Mouse (Mus musculus) embryonic facial prominence, embryonic 10.5 days (tissue): ENCODE data around the gene Tbc1d9b. TPM values are rescaled to one million over a fixed set of nuclear protein-coding genes. Genes with fewer than 3 reads are reported as not detected.

ENCODE experiments used
- DNase-seq: peaks from one replicate; pipeline ENCODE4 v3.0.0-alpha.2; 2017; ENCODE audit warnings: low spot score
- H3K27ac ChIP-seq: fragments of 300-500 bp; sonication (generic); replicated peaks from 2 replicates; pipeline ENCODE4 v1.5.1; 2016; ENCODE audit warnings: mild to moderate bottlenecking
- H3K27me3 ChIP-seq: fragments of 300-500 bp; sonication (generic); replicated peaks from 2 replicates; pipeline ENCODE4 v1.6.1; 2016; ENCODE audit warnings: low read depth, mild to moderate bottlenecking; ENCODE audit not compliant: poor library complexity, severe bottlenecking
- H3K36me3 ChIP-seq: fragments of 300-500 bp; sonication (generic); replicated peaks from 2 replicates; pipeline ENCODE4 v1.6.1; 2016; ENCODE audit warnings: mild to moderate bottlenecking, moderate library complexity
- H3K4me1 ChIP-seq: fragments of 300-500 bp; sonication (generic); 2 replicates; pipeline ENCODE4 v1.6.1; 2016
- H3K4me3 ChIP-seq: fragments of 300-500 bp; sonication (generic); 2 replicates; pipeline ENCODE4 v1.5.1; 2016; ENCODE audit warnings: mild to moderate bottlenecking, moderate library complexity
- H3K9me3 ChIP-seq: fragments of 300-500 bp; sonication (generic); 2 replicates; pipeline ENCODE4 v1.6.1; 2016; ENCODE audit warnings: mild to moderate bottlenecking
- WGBS: fragments of 180-500 bp; shearing (Covaris S2); methylation state at CpG from one replicate; pipeline ENCODE4 v1.1.7; 2016; 5-methylcytosine and 5-hydroxymethylcytosine counted together
- polyA plus RNA-seq: library from polyadenylated mRNA; unstranded; fragments of >200 nt; fragmentation: Nextera tagmentation; extraction: Ambion mirVana; gene quantifications from 2 replicates; pipeline ENCODE4 v1.2.1, GENCODE M21; 2016

The Tbc1d9b gene
- polyA plus RNA-seq, 1 experiment from 2014 or later, result 36.9 TPM

DNA sequence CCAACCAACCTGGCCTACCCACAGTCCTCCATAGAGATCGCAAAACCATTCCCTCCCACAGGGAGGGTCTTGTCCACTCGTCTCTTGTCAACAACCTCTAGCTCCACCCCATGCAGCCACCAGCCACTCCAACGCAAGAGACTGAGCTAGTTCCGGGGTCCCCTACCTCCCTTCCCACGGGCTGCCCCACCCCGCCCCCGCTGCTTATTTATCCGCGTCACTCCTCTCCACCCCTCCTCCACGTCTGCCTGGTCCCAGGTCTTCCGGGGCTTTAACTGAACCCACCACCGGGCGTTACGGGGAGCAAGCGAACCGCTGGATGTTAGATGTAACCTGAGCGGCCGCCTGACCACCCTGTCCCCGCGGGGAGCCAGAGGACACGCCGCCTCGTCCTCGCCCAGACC lies 78.9 kb downstream of the Tbc1d9b start:
- peak overlapping the region; percentile 93 for H3K27ac ChIP-seq
- H3K27me3 ChIP-seq, result no peaks in the 10 kb centered on the region
- H3K4me3 ChIP-seq, result peak overlapping the region; percentile 87
- WGBS, result under 1% methylated on average over 24 of the region's 24 CpGs
- peak; percentile 93 for DNase-seq
- H3K4me1 ChIP-seq, result peaks cover 17% of the 10 kb centered on the region
- no peaks in the 10 kb centered on the region for H3K9me3 ChIP-seq
- peaks cover 36% of the 10 kb centered on the region for H3K36me3 ChIP-seq

DNA sequence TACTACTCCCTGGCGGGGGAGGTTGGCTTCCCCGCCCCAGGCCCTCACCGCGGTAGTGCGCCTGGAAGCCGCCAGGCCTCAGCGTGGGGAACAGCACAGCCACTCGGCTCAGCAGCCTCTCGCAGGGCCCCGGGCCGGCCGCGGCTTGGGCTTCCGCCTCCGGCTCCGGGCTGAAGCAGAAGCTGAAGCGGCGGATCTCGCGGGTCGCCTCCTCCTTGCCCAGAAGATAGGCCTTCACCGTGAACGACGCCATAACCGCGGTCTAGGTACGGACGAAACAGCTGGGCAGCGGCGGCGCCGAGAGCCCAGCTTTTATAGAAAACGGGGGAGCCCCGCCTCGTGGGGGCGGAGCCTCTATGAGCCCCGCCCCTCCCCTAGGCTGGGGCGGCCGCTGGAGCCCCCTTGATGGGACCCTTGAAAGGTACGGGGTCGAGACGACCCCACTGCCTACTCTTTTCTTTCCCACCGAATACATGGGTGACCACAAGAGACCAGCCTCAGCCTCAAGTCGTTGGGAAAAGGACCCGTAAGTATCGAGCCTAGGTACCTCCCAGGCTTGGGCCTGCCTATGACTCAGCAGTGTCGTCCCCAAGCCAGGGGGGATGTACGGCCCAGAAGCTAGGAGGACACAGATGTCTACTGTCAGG lies 79.4 kb downstream of the Tbc1d9b start, which contains the start of the genes Sqstm1 and Mgat4b:
Gene Sqstm1 (minus strand): TSS at position 323 of the 647 bp plus-strand sequence.
Gene Mgat4b (plus strand): TSS at position 386 of the 647 bp plus-strand sequence.
- Histone ChIP-seq H3K27me3 (no peaks in the 10 kb centered on the region), H3K36me3 (peaks cover 31% of the 10 kb centered on the region), H3K9me3 (no peaks in the 10 kb centered on the region), H3K4me1 (peaks cover 22% of the 10 kb centered on the region), H3K27ac (peak within 1 kb of the TSS; percentile 93), H3K4me3 (peak within 1 kb of the TSS; percentile 87)
- DNase-seq, result peak; percentile 87
- WGBS, result 1% methylated on average over 48 of the region's 48 CpGs

DNA sequence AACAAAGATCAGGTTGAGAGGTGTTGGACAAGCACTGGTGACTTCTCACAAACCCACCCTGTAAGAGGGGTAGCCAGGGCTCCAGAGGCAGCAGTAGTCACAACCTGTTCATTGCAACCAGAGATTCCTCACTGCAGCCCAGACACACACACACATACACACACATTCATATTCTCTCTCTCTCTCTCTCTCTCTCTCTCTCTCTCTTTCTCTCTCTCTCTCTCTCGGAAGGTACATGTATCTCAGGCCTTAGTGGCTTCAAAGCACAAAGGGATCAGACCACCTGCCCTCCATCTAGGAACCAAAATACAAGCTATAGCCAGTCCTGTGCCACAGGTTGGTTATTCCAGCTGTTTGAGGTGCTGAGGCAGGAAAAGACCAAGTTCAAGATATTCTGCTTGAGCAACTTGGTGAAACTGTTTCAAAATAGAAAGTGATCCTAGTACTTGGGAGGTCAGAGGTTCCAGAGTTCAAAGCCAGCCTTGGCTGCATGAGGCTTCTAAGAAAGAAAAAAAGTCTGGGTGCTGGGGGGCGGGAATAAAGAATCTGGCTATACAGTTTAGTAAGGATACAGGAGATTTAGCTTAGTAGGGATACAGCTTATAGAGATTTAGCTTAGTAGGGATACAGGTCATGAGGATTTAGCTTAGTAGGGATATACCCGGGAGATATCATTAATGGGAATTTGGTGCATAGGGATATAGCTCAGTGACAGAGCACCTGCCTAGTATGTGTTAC lies 80.3 kb downstream of the Tbc1d9b start:
- H3K36me3 ChIP-seq, result peaks cover 22% of the 10 kb centered on the region
- peak overlapping the region; percentile 87 for H3K4me3 ChIP-seq
- DNase-seq, result no peak
- peak overlapping the region; percentile 93 for H3K27ac ChIP-seq
- WGBS, result 90% methylated on average over 3 of the region's 3 CpGs
- peaks cover 31% of the 10 kb centered on the region for H3K4me1 ChIP-seq
- no peaks in the 10 kb centered on the region for H3K27me3 ChIP-seq
- no peaks in the 10 kb centered on the region for H3K9me3 ChIP-seq

DNA sequence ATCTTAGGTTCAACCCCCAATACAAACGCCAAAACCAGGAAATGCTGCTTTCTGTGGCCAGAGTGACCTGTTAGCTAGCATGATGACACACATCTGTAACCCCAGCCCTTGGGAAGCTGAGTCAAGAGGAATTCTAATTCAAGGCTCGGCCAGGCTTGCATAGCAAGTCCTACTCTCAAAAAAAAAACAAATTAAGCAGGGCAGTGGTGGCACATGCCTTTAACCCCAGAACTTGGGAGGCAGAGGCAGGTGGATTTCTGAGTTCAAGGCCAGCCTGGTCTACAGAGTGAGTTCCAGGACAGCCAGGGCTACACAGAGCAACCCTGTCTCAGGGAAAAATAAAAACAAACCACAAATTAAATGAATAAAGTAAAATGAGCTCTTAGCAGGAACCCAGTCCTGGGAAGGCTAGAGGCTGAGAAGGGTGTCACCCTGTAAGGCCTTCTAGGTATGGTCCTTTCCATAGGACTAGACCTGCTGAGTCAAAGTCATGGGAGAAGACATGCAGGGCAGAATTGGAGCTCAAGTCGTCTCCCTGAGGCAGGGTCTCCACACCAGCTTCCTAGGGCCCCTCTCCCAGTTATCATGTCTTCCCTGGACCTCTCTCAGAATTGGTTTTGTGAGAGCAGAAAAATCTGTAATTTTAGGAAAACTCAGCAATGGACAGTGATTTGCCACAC lies 81.0 kb downstream of the Tbc1d9b start:
- DNase-seq, result no peak
- peaks cover 37% of the 10 kb centered on the region for H3K4me1 ChIP-seq
- 74% methylated on average over 3 of the region's 3 CpGs for WGBS
- H3K4me3 ChIP-seq, result no peak overlapping the region
- H3K27ac ChIP-seq, result no peak overlapping the region
- H3K27me3 ChIP-seq, result no peaks in the 10 kb centered on the region
- peaks cover 15% of the 10 kb centered on the region for H3K36me3 ChIP-seq
- H3K9me3 ChIP-seq, result no peaks in the 10 kb centered on the region

DNA sequence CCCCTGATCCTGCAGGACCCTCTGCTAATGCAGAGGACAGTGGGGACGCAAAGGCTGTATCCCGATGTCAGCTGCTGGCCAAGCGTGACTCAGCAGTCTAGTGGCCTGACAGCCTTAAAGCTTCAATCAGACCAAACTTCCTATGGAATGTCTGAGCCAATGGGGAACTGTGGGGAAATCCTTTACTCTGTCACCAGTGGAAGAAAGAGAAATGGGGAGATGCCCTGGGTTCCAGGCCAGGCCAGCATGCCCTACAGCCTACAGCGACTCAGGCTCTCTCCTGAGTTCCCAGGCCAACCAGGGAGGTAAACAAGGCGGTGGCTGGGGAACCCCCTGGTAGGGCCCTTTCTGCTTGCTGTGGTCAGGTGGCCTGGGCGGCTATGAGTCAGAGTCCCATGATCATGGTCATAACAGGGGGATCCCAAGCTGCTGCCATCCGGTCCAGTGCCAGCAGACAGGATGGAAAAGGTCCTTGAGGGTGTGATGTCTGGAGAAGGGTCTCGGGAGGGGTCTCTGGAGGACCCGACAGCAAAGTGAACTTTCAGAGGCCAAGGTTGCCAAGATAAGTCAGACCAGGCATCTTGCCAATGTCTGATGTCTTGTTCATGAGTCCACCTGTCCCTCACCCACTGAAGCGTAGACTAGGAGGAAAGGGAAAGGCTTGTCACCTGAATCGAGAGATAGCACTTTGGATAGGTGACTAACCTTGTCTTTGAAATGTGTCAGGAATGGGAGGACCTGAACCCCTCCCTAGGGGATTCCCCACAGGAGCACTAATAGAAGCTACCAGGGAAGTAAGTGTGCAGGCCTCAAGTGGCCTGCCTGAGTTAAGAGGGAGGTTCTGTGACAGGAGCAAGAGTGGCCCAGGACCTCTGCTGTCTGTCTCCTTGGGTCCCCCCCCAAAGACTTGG lies 81.9 kb downstream of the Tbc1d9b start:
- Histone ChIP-seq H3K9me3 (no peaks in the 10 kb centered on the region), H3K36me3 (peaks cover 6% of the 10 kb centered on the region; the same call in 1 of the 2 replicates), H3K27me3 (no peaks in the 10 kb centered on the region), H3K4me3 (no peak overlapping the region), H3K4me1 (peaks cover 43% of the 10 kb centered on the region), H3K27ac (0 out of 2 replicates have a peak overlapping the region, but pooled peaks have one; percentile 1)
- DNase-seq, result no peak
- 73% methylated on average over 11 of the region's 11 CpGs for WGBS

DNA sequence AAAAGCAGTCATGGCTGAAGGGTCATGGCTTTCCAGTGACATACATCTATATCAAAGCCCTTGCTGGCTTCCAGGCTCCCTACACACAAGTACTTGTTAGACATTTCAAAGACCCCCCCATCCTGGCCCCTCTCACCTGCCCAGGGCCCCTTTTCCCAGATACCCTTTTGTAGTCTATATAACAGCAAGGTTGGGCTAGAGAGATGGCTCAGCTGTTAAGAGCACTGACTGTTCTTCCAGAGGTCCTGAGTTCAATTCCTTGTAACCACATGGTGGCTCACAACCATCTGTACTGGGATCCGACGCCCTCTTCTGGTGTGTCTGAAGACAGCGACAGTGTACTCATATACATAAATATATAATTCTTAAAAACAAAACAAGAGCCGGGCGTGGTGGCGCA lies 83.4 kb downstream of the Tbc1d9b start:
- Histone ChIP-seq H3K36me3 (no peaks in the 10 kb centered on the region), H3K4me1 (peaks cover 36% of the 10 kb centered on the region), H3K4me3 (no peak overlapping the region), H3K27me3 (no peaks in the 10 kb centered on the region), H3K27ac (no peak overlapping the region), H3K9me3 (no peaks in the 10 kb centered on the region)
- no peak for DNase-seq
- WGBS, result 89% methylated on average over 6 of the region's 6 CpGs

DNA sequence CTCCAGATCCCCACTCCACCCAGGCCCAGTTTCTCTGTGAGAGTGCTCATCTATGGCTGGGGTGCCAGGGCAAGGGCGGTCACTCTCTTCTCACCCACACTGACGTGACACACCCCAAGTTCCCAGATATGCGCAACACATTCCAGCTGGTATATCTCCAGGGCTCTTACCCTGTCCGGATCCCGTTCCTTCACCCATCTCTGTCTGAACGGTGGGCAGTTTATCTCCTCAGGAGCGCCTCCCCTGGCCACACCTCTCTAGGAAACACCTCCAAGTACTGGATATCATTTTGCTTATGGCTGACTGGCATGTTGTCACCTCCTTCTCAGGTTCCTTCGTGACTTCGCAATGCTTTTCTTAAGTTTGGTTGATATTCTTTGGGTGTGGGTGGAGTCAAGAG lies 84.4 kb downstream of the Tbc1d9b start:
- Histone ChIP-seq H3K27me3 (no peaks in the 10 kb centered on the region), H3K4me3 (no peak overlapping the region), H3K36me3 (no peaks in the 10 kb centered on the region), H3K9me3 (no peaks in the 10 kb centered on the region), H3K27ac (no peak overlapping the region), H3K4me1 (peaks cover 36% of the 10 kb centered on the region)
- no peak for DNase-seq
- 20% methylated on average over 9 of the region's 9 CpGs for WGBS

DNA sequence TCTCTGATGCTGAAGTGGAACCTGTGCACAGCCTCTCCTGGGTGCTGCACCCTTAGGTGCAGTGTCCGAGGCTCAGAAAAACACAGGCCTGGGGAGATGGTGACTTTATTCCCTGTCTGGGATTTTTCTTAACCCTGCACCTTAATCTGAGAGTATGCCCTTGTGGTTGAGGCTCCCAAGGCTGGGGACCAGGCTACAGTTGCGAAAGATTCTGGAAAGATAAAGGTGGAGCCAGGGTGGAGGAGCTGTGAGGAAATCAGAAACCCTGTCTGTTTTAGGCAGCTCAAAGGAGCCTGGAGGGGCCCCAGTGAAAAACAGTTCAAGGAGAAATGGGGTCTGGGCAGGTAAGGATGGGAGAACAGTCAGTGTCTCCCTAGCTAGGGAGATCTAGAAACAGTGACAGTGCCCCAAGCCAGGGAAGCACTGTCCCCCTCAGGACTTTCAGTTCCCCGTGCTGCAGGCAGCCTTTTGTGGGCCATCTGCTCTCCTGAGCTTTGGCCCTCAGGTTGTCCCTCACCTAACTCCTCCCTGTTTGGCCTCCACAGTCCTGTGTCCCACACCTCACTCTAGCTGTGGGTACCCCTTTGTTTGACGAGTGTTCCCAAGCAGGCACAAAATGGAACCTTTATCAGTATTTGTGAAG lies 85.6 kb downstream of the Tbc1d9b start:
- Histone ChIP-seq H3K27me3 (no peaks in the 10 kb centered on the region), H3K9me3 (no peaks in the 10 kb centered on the region), H3K4me1 (peaks cover 28% of the 10 kb centered on the region), H3K36me3 (no peaks in the 10 kb centered on the region), H3K27ac (0 out of 2 replicates have a peak overlapping the region, but pooled peaks have one; percentile 5), H3K4me3 (no peak overlapping the region)
- 74% methylated on average over 4 of the region's 4 CpGs for WGBS
- no peak for DNase-seq

DNA sequence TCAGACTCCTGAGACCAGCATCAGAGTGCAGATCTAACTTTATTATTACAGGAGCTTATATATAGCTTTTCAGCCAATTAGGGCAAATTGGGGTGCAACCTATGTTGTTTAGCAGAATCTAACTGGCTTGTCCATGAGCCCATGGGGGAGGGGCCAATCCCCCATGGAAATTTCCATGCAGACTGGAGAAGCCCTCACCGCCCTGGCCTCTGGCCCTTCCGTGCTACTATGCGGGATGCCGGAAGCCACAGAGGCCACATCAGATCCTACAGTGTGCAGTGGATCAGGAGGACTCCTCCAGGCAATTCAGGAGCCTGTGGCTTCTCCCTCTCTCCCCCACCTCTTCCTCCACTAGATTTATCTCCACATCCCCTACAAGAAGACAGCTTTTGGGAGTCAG lies 86.6 kb downstream of the Tbc1d9b start:
- Histone ChIP-seq H3K4me1 (peaks cover 28% of the 10 kb centered on the region), H3K4me3 (no peak overlapping the region), H3K27me3 (peaks cover 5% of the 10 kb centered on the region; the same call in 1 of the 2 replicates), H3K36me3 (no peaks in the 10 kb centered on the region), H3K9me3 (no peaks in the 10 kb centered on the region), H3K27ac (no peak overlapping the region)
- DNase-seq, result no peak
- 46% methylated on average over 4 of the region's 4 CpGs for WGBS

DNA sequence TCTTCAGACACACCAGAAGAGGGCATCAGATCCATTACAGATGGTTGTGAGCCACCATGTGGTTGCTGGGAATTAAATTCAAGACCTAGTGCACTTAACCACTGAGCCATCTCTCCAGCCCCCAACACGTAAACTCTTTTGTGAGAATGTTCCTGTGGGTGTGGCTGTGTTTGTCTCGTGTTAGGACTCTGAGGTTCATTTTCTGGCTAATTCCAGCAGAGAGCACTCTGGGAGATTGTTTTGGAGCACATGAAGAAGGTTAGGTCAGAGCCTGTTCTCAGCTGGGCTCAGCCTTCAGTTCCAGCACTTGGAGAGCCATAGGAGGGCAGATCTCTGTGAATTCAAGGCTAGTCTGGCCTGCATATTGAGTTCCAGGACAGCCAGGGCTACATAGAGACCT lies 88.6 kb downstream of the Tbc1d9b start:
- H3K27me3 ChIP-seq, result peaks cover 16% of the 10 kb centered on the region
- no peak overlapping the region for H3K4me3 ChIP-seq
- peaks cover 40% of the 10 kb centered on the region for H3K4me1 ChIP-seq
- DNase-seq, result no peak
- no peaks in the 10 kb centered on the region for H3K36me3 ChIP-seq
- H3K9me3 ChIP-seq, result no peaks in the 10 kb centered on the region
- 57% methylated on average over 2 of the region's 2 CpGs for WGBS
- H3K27ac ChIP-seq, result no peak overlapping the region
